Mouse (Mus musculus): ENCODE measurements around the gene Grb10.
A peak's percentile ranks its signal among the peaks of the same experiment; 100 is the strongest.

- TF ChIP-seq POLR2A (IDR thresholded peaks at IDR 0.05; ENCODE audit: insufficient read depth, low read depth, low read length) (no peak), CTCF (IDR thresholded peaks at IDR 0.05; ENCODE audit: insufficient read depth, low read depth, low read length) (peak; percentile 14; the same call in 1 of the 2 replicates)
Measured at GRCm38 (mm10) chr11:12037689-12038469, 604 bp downstream of the Grb10 start.

Data from olfactory bulb, adult 2 months (tissue).